Mouse (Mus musculus): ENCODE results near the gene Tceal6.
A peak's percentile ranks its signal among the peaks of the same experiment; 100 is the strongest.
"Not testable (repeated sequence)": the region's sequence is repeated elsewhere in the genome, so short reads cannot be mapped to it uniquely, and the experiment has no call there.

Gene Tceal6

DNA sequence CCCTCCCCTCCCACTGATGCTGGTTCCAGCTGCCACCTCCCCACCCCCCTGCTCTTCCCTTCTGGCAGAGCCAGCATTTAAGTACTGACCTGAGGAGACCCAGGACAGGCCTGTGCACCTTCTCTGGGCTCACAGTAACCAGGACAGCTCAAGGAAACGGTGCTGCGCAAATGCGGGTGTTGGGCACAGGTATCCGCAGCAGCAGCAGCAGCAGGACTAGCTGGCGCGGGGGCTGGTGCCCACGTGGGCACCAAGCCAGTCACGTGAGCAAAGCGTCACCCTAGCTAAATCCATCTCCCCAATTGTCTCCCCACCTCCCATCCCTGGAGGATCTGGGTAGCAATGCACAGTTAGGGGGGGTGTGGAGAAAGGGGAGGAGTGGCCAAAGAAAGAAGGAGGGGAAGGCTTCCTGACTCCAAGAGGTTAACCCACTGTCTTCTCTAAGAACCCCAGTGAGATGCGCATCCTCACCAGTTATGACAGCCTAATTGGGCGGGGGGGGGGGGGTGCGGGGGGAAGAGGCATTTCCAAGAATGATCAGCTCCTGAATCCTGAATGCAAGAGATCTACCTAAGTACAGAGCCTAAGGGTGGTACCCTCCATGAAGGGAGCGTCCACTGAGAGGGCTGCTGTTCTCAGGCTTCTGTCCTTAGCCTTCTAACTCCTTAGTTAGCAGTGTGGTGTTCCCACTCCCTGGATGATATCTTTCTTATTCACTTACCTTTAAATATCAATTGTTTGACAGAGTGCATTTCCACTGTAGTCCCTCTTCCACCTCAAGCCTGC is at the start of gene Tceal6:
Gene Tceal6 (minus strand): TSS at position 252 of the 786 bp plus-strand sequence.
- DNase-seq: no peak

DNA sequence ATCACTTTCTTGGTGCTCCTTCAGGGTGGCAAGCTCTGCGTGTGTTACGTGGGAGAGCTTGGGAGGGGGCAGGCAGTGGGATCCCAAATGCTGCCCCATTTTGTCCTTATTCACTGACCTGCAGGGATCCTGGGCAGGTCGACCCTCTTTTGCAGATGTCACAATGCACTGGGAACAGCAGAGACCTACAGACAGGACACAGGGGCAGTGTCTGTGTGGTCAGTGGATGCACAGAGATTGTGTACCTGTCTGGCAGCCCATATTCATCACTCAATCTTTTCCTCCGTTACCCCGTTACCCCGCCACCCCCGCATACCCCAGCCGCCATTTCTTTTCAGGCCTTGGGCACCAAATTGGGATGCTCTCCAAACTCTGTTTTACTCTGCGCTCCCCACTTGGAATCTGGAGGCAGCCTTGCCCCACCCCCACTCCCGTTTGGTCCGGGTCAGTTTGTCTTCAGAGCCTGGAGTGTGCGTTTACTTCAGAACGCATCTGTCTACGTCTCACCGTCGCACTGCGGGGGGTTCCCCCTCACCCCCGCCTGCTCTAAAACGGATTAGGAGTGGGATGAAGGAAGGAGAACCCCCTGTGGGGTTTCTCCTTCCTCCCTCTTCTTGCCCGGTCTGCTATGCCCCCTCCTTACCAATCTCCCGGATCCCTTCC is 583 bp downstream of the Tceal6 start:
- DNase-seq: peak in 1 of 2 experiments; percentile 3

DNA sequence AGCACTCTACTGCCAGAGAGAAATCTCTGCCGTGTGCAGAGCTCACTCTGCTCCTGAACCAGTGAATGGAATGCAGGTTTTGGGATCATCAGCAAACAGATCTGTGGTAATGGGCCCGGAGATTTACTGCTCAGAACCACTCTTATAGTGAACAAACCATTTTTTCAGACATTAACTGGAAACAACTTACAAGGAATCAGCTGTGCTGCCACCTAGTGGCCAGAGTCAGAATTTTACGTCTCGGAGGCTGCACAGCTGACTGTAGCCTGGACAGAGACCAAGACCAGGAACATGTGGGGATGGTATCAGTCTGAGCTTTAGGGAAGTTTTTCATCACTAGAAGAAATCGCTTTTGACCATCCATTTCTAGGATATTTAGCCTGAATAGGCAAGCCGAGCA is 20.6 kb downstream of the Tceal6 start:
- DNase-seq: not testable (repeated sequence)

DNA sequence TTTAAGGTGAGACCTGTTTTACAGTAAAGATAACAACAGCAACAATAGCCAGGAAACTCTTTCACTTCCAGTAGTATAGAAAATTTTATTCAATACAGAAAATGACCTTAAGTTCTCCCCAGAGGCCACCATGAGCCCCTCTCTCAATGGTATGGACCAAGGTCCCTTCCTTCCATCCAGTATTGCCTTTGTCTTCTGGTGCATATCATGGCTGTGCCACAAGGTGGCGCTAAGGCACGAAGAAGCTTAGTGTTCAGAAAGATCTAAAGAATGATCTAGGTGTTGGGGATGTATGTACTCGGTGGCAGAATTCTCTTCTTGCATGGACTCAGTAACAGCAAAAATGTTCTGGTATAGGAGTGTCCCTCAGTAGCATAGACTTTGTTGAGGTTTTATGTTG is 21.8 kb downstream of the Tceal6 start:
- not testable (repeated sequence) for DNase-seq

DNA sequence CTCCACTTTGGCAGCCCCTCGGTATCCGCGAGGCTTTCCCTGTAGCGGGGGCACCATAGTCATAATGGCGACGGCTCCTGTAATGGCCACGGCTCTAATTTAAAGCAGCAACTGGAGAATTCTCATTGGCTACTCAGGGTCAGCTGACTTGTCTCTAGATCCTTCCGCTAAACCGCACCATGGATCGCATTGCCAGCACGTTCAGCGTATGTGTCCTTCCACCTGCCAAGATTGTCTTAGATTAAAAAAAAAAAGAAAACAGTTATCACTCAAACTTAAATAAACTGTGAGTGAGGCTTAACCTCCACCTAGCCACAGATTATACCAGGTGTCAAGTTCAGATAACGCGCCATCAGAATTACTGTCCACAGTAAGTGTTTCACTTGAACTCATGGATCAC is 33.0 kb downstream of the Tceal6 start, which contains the start of gene Gm15023:
Gene Gm15023 (minus strand): TSS at position 101 of the 400 bp plus-strand sequence.
- not testable (repeated sequence) for DNase-seq

Measured in kidney, postnatal 4 days (tissue).